Mouse (Mus musculus) midbrain, embryonic 14.5 days (tissue): ENCODE data around the gene Satb2. TPM values are rescaled to one million over a fixed set of nuclear protein-coding genes. Genes with fewer than 3 reads are reported as not detected.

ENCODE experiments used
- ATAC-seq: fragments of 200-750 bp; cut with Nextera tagmentation; 2 replicates; pipeline ENCODE4 v1.8.0; 2017; ENCODE audit warnings: moderate number of reproducible peaks, moderate library complexity; ENCODE audit not compliant: low FRiP score, low TSS enrichment
- DNase-seq: peaks from one replicate; pipeline ENCODE4 v3.0.0-alpha.2; 2015
- H3K27ac ChIP-seq: fragments of 300-500 bp; sonication (generic); replicated peaks from 2 replicates; pipeline ENCODE4 v1.5.1; 2014; ENCODE audit warnings: mild to moderate bottlenecking, low read depth, low read length, moderate library complexity
- H3K27me3 ChIP-seq: fragments of 300-500 bp; sonication (generic); 2 replicates; pipeline ENCODE4 v1.6.1; 2014; ENCODE audit warnings: low read length, control low read depth, mixed read lengths; ENCODE audit not compliant: control insufficient read depth, insufficient read depth
- H3K36me3 ChIP-seq: fragments of 300-500 bp; sonication (generic); 2 replicates; pipeline ENCODE4 v1.6.1; 2014; ENCODE audit warnings: low read length, control low read depth; ENCODE audit not compliant: control insufficient read depth, insufficient read depth
- H3K4me1 ChIP-seq: fragments of 300-500 bp; sonication (generic); 2 replicates; pipeline ENCODE4 v1.6.1; 2014; ENCODE audit warnings: mild to moderate bottlenecking, antibody characterized with exemption, low read length, control low read depth; ENCODE audit not compliant: control insufficient read depth, insufficient read depth
- H3K4me2 ChIP-seq: fragments of 300-500 bp; sonication (generic); 2 replicates; pipeline ENCODE4 v1.6.1; 2014; ENCODE audit warnings: mild to moderate bottlenecking, low read length, moderate library complexity
- H3K4me3 ChIP-seq: fragments of 300-500 bp; sonication (generic); replicated peaks from 2 replicates; pipeline ENCODE4 v1.5.1; 2014; ENCODE audit warnings: low read depth, low read length
- H3K9ac ChIP-seq: fragments of 300-500 bp; sonication (generic); replicated peaks from 2 replicates; pipeline ENCODE4 v1.6.1; 2014; ENCODE audit warnings: mild to moderate bottlenecking, low read length, moderate library complexity
- H3K9me3 ChIP-seq: fragments of 300-500 bp; sonication (generic); 2 replicates; pipeline ENCODE4 v1.6.1; 2016; ENCODE audit warnings: low read length, control low read depth, mixed read lengths; ENCODE audit not compliant: control insufficient read depth
- WGBS: fragments of 180-500 bp; shearing (Covaris S2); extraction: QIAGEN DNeasy Blood & Tissue Kit; methylation state at CpG from one replicate; pipeline ENCODE4 v1.1.7; 2014; 5-methylcytosine and 5-hydroxymethylcytosine counted together
- polyA plus RNA-seq: library from polyadenylated mRNA; unstranded; fragments of >200 nt; fragmentation: Nextera tagmentation; extraction: Ambion mirVana; gene quantifications from 2 replicates; pipeline ENCODE4 v1.2.1, GENCODE M21; 2014

Gene Satb2
- polyA plus RNA-seq, 1 experiment from 2014 or later, result 1.1 TPM

GRCm38 (mm10) chr1:56983100-56983590 is 4.7 kb upstream of the Satb2 start:
- peaks cover 92% of the 10 kb centered on the region for H3K27me3 ChIP-seq
- no peak overlapping the region for H3K4me3 ChIP-seq
- no peak overlapping the region for H3K4me2 ChIP-seq
- 2% methylated on average over 8 of the region's 8 CpGs for WGBS
- H3K4me1 ChIP-seq, result no peaks in the 10 kb centered on the region
- no peak for ATAC-seq
- H3K27ac ChIP-seq, result no peak overlapping the region
- H3K9me3 ChIP-seq, result no peaks in the 10 kb centered on the region
- no peaks in the 10 kb centered on the region for H3K36me3 ChIP-seq
- H3K9ac ChIP-seq, result no peak overlapping the region
- no peak for DNase-seq

DNA sequence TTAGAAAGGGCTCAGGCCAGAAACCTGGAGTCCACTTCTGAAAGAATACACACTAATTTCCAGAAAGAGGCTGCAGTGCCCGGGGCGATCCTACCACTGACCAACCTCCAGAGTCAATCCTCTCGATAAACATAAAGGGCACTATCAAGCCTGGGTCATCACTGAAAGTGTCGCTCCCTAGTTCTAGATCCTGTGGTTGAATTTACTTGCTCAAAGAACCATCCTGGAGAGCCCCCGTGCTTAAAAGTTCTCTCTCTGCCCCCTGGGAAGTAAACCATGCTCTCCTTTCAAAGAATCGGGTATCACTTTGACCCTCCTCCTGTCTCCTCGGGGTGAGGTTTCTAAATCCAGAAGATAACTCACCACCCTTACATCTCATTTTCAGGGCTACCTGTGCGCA is 4.2 kb upstream of the Satb2 start:
- DNase-seq, result no peak
- Histone ChIP-seq H3K9ac (no peak overlapping the region), H3K36me3 (no peaks in the 10 kb centered on the region), H3K4me3 (no peak overlapping the region), H3K27ac (no peak overlapping the region), H3K27me3 (peaks cover 95% of the 10 kb centered on the region), H3K9me3 (no peaks in the 10 kb centered on the region), H3K4me1 (no peaks in the 10 kb centered on the region), H3K4me2 (no peak overlapping the region)
- under 1% methylated on average over 8 of the region's 8 CpGs for WGBS
- ATAC-seq, result no peak

- Histone ChIP-seq H3K4me2 (no peak overlapping the region), H3K27ac (no peak overlapping the region), H3K4me3 (no peak overlapping the region), H3K9me3 (no peaks in the 10 kb centered on the region), H3K27me3 (peaks cover 95% of the 10 kb centered on the region), H3K36me3 (no peaks in the 10 kb centered on the region), H3K4me1 (no peaks in the 10 kb centered on the region), H3K9ac (no peak overlapping the region)
- ATAC-seq (no peak), DNase-seq (no peak)
- under 1% methylated on average over 11 of the region's 11 CpGs for WGBS
Observed at GRCm38 (mm10) chr1:56981947-56982555, 3.6 kb upstream of the Satb2 start.

DNA sequence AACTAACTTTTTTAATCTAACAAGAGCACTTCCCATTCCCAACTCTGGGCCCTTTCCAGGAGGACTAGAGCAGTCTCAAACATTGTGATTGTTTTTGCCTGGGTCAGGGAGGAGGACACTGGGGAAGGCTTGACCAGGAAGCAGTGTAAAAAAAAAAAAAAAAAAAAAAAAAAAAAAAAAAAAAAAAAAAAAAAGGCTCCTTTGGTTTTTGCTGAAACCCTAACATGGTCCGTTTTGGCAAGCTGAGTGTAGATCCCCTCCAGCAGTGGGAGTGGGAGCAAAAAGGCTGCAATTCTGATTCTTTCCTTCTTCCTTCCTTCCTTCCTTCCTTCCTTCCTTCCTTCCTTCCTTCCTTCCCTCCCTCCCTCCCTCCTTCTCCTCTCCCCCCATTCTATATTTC is 3.1 kb upstream of the Satb2 start:
- no peak for DNase-seq
- Histone ChIP-seq H3K27ac (no peak overlapping the region), H3K36me3 (no peaks in the 10 kb centered on the region), H3K9ac (no peak overlapping the region), H3K27me3 (peaks cover 93% of the 10 kb centered on the region), H3K4me1 (no peaks in the 10 kb centered on the region), H3K4me2 (no peak overlapping the region), H3K4me3 (no peak overlapping the region), H3K9me3 (no peaks in the 10 kb centered on the region)
- ATAC-seq, result no peak
- WGBS, result 5% methylated on average over 1 of the region's 1 CpGs

GRCm38 (mm10) chr1:56980631-56981275 is 2.3 kb upstream of the Satb2 start:
- peak; percentile 52 for DNase-seq
- ATAC-seq, result no peak
- Histone ChIP-seq H3K9me3 (no peaks in the 10 kb centered on the region), H3K9ac (no peak overlapping the region), H3K27ac (no peak overlapping the region), H3K36me3 (no peaks in the 10 kb centered on the region), H3K4me2 (0 out of 2 replicates have a peak overlapping the region, but pooled peaks have one; percentile 10), H3K27me3 (peaks cover 93% of the 10 kb centered on the region), H3K4me3 (no peak overlapping the region), H3K4me1 (no peaks in the 10 kb centered on the region)
- 2% methylated on average over 27 of the region's 27 CpGs for WGBS

DNA sequence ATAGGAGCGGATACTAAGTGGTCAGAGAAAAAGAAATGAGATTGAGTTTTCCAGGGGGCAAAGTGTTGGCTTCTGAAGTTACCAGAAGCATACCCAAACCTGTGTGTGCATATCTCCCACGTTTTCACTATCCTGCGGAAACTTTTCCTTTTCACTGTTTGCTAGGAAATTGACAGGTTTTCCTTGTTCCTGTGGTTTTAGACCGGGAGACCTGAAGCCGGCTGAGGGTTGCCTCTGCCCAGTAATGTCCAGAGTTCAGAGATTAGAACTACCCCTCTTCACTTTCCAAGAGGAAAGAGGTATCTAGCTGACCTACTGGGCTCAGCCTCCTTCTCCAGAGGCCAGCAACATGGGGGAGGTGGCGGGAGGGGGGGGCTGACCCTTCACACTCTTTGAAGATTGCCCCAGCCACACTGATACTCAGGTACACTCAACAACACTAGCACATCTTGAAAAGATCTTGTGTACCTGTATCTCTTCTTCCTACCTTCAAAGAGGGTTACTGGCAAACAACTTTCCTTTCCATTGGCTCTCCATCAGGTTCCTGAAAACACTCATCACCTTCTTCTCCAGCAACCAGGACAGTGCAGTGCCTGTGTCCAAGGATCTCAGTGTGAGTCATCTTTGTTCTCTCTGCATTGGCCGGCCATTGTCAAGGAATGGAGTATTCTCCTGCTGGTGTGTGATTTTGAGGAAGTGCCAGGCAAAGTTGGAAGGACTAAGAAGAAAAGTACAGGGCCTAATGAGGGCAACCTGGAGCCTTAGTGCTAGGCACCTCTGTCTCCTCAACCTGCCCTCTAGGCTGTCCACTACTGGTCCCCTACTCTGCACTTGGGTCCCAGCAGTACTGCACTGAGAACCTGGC is 1.3 kb upstream of the Satb2 start:
- Histone ChIP-seq H3K4me2 (no peak overlapping the region), H3K27me3 (peaks cover 90% of the 10 kb centered on the region), H3K36me3 (no peaks in the 10 kb centered on the region), H3K9ac (no peak overlapping the region), H3K9me3 (no peaks in the 10 kb centered on the region), H3K4me3 (no peak overlapping the region), H3K27ac (no peak overlapping the region), H3K4me1 (no peaks in the 10 kb centered on the region)
- ATAC-seq, result no peak
- under 1% methylated on average over 7 of the region's 7 CpGs for WGBS
- DNase-seq, result no peak

DNA sequence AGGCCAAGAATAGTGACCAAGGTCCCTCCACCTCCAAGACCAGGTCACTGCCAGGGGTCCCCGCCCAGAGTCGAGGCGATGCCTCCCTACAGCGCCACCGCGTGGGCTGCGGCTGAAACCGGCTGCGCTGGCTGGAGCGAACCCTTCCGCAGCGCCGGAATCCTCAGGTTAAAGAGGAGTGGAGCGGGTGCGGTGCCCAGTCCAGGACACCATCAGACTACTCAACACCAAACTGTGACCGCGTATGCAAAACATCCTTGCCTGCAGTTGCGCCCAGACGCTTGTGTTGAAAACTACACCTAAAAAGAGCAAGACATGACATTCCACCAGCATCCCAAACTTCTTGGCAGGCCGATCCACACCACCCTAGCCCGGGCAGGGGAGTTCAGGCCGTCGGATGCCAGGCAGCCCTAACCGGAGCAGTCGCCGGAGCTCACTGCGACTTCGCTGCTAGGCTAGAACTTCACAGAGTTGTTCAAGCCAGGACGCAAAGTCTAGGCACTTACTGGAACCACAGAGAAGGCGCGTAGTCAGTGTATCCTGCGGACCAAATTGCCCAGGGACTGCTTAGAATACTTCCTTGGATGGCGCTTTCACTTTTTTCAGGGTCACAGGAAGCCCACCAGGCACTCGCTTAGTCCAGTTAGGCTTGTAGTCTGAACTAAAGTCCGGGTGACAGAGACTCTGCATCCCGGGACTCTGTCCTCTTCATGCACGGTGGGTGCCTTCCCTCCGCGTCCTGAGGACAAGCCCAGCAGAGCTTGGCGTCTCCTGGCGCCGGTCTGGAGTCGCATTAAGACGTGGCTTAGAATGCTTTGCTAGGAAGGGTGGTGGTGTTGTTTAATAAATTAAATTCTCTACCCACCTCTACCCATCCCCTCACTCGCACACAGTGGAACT is 999 bp downstream of the Satb2 start:
- DNase-seq, result peak; percentile 85
- Histone ChIP-seq H3K4me2 (peak overlapping the region; percentile 44), H3K4me3 (peak overlapping the region; percentile 0), H3K27ac (no peak overlapping the region), H3K27me3 (peaks cover 76% of the 10 kb centered on the region), H3K36me3 (no peaks in the 10 kb centered on the region), H3K4me1 (no peaks in the 10 kb centered on the region), H3K9me3 (no peaks in the 10 kb centered on the region), H3K9ac (no peak overlapping the region)
- under 1% methylated on average over 45 of the region's 45 CpGs for WGBS
- ATAC-seq, result no peak

GRCm38 (mm10) chr1:56976825-56977104 is 1.7 kb downstream of the Satb2 start:
- Histone ChIP-seq H3K27me3 (peaks cover 70% of the 10 kb centered on the region), H3K4me2 (peak overlapping the region; percentile 44), H3K9ac (no peak overlapping the region), H3K9me3 (no peaks in the 10 kb centered on the region), H3K4me1 (no peaks in the 10 kb centered on the region), H3K27ac (no peak overlapping the region), H3K36me3 (no peaks in the 10 kb centered on the region), H3K4me3 (peak overlapping the region; percentile 0)
- DNase-seq, result peak; percentile 43
- no peak for ATAC-seq
- WGBS, result under 1% methylated on average over 11 of the region's 11 CpGs
